Mouse (Mus musculus): Measurements from ENCODE around the gene Rnf144a. TPM values are rescaled to one million over a fixed set of nuclear protein-coding genes. Genes with fewer than 3 reads are reported as not detected.

The Rnf144a gene
- polyA plus RNA-seq, 1 experiment from 2014 or later: 11.8 TPM

DNA sequence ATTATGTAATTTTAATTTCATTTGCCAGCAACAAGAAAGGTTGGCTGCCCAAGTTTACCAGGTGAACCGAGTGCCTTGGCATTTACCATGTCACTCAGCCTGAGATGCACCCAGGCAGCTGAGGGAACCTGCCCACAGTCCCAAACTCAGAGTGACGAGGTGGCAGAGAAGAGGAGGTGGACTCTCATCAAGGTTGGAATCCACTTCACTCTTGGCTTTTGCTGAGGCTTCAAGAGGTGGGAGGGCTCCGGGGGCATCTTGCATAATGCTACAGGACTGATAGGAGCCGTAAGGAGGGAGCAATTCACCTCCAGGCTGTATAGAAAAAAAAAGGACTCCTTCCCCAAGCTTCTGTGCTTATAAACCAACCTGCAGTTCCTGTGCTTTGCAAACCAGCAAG, 48.7 kb downstream of the Rnf144a start:
- no peak for ATAC-seq (replicated peaks; ENCODE audit: insufficient number of reproducible peaks, insufficient read depth, low FRiP score, low read depth)
- 78% methylated on average over 4 of the region's 4 CpGs for WGBS
- no peak overlapping the region for H3K4me2 ChIP-seq
- H3K36me3 ChIP-seq: no peaks in the 10 kb centered on the region
- no peaks in the 10 kb centered on the region for H3K9me3 ChIP-seq (replicated peaks)
- H3K4me1 ChIP-seq (replicated peaks): peaks cover 19% of the 10 kb centered on the region
- H3K27ac ChIP-seq: 0 out of 2 replicates have a peak overlapping the region, but pooled peaks have one; percentile 15
- H3K9ac ChIP-seq: no peak overlapping the region
- no peak overlapping the region for H3K4me3 ChIP-seq
- no peaks in the 10 kb centered on the region for H3K27me3 ChIP-seq

- Histone ChIP-seq H3K36me3 (no peaks in the 10 kb centered on the region), H3K4me1 (replicated peaks) (peaks cover 19% of the 10 kb centered on the region), H3K4me2 (no peak overlapping the region), H3K9me3 (replicated peaks) (no peaks in the 10 kb centered on the region), H3K4me3 (no peak overlapping the region), H3K27me3 (no peaks in the 10 kb centered on the region), H3K9ac (no peak overlapping the region), H3K27ac (0 out of 2 replicates have a peak overlapping the region, but pooled peaks have one; percentile 15)
- ATAC-seq (replicated peaks; ENCODE audit: insufficient number of reproducible peaks, insufficient read depth, low FRiP score, low read depth): no peak
- 77% methylated on average over 3 of the region's 3 CpGs for WGBS
These were observed 49.3 kb downstream of the Rnf144a start for GRCm38 (mm10) chr12:26365531-26366315.

DNA sequence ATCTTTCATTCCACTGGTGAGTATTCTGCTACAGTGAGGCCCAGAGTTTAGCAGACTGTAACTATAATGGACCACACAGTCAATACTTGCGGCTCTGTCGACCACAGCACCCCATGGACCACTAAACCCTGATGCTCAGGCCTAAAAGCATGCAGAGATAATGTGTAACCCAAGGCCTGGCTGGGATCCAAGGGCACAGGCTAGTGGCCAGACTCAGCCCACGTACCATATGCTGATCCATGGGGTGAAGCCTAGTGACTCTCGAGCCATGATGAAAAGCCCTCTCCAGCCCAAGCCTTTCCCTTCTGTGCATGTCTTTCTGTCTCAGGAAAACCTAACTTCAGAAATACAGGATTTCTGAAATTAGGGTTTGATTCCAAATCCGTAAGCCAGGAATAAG, 50.2 kb downstream of the Rnf144a start:
- no peak for ATAC-seq (replicated peaks; ENCODE audit: insufficient number of reproducible peaks, insufficient read depth, low FRiP score, low read depth)
- no peaks in the 10 kb centered on the region for H3K27me3 ChIP-seq
- H3K27ac ChIP-seq: no peak overlapping the region
- no peak overlapping the region for H3K4me3 ChIP-seq
- H3K4me2 ChIP-seq: no peak overlapping the region
- no peaks in the 10 kb centered on the region for H3K9me3 ChIP-seq (replicated peaks)
- no peaks in the 10 kb centered on the region for H3K36me3 ChIP-seq
- H3K9ac ChIP-seq: no peak overlapping the region
- 68% methylated on average over 5 of the region's 5 CpGs for WGBS
- H3K4me1 ChIP-seq (replicated peaks): peaks cover 19% of the 10 kb centered on the region

- Histone ChIP-seq H3K27ac (no peak overlapping the region), H3K4me1 (replicated peaks) (peaks cover 13% of the 10 kb centered on the region; the same call in 1 of the 2 replicates), H3K9ac (no peak overlapping the region), H3K9me3 (replicated peaks) (no peaks in the 10 kb centered on the region), H3K4me2 (no peak overlapping the region), H3K4me3 (no peak overlapping the region), H3K36me3 (no peaks in the 10 kb centered on the region), H3K27me3 (no peaks in the 10 kb centered on the region)
- no peak for ATAC-seq (replicated peaks; ENCODE audit: insufficient number of reproducible peaks, insufficient read depth, low FRiP score, low read depth)
- 84% methylated on average over 10 of the region's 10 CpGs for WGBS
These were observed 54.0 kb downstream of the Rnf144a start for GRCm38 (mm10) chr12:26360946-26361523.

- ATAC-seq (replicated peaks; ENCODE audit: insufficient number of reproducible peaks, insufficient read depth, low FRiP score, low read depth): no peak
- no peak overlapping the region for H3K4me2 ChIP-seq
- WGBS: 71% methylated on average over 5 of the region's 5 CpGs
- H3K4me1 ChIP-seq (replicated peaks): peaks cover 6% of the 10 kb centered on the region; the same call in 1 of the 2 replicates
- H3K27me3 ChIP-seq: no peaks in the 10 kb centered on the region
- no peak overlapping the region for H3K4me3 ChIP-seq
- H3K27ac ChIP-seq: no peak overlapping the region
- H3K9ac ChIP-seq: no peak overlapping the region
- H3K9me3 ChIP-seq (replicated peaks): no peaks in the 10 kb centered on the region
- H3K36me3 ChIP-seq: no peaks in the 10 kb centered on the region
These were observed 55.2 kb downstream of the Rnf144a start for GRCm38 (mm10) chr12:26359817-26360216.

- H3K27me3 ChIP-seq: no peaks in the 10 kb centered on the region
- peaks cover 6% of the 10 kb centered on the region; the same call in 1 of the 2 replicates for H3K4me1 ChIP-seq (replicated peaks)
- no peak overlapping the region for H3K9ac ChIP-seq
- no peaks in the 10 kb centered on the region for H3K9me3 ChIP-seq (replicated peaks)
- no peak for ATAC-seq (replicated peaks; ENCODE audit: insufficient number of reproducible peaks, insufficient read depth, low FRiP score, low read depth)
- H3K36me3 ChIP-seq: no peaks in the 10 kb centered on the region
- WGBS: 90% methylated on average over 2 of the region's 2 CpGs
- no peak overlapping the region for H3K27ac ChIP-seq
- H3K4me3 ChIP-seq: no peak overlapping the region
- no peak overlapping the region for H3K4me2 ChIP-seq
These were observed 55.8 kb downstream of the Rnf144a start for GRCm38 (mm10) chr12:26359241-26359640.

DNA sequence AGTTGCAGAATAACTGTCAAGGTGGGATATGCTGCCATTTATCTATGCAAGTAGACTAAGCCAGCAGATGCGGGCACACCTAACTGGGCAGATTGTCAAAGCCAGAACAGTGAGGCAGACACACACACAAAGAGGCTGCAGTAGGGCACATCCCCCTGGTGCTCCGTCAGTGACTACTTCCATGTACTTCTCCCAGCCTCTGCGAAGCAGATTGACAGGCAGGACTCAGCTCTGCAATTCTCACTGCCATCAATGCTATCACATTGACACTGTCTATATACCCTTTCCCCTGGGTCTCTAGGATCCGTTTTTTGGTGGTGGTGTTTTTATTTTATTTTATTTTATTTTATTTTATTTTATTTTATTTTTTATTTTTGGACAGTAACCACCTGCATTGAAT, 57.8 kb downstream of the Rnf144a start:
- no peak for ATAC-seq (replicated peaks; ENCODE audit: insufficient number of reproducible peaks, insufficient read depth, low FRiP score, low read depth)
- H3K9me3 ChIP-seq (replicated peaks): no peaks in the 10 kb centered on the region
- peaks cover 6% of the 10 kb centered on the region; the same call in 1 of the 2 replicates for H3K4me1 ChIP-seq (replicated peaks)
- no peak overlapping the region for H3K4me3 ChIP-seq
- 0 out of 2 replicates have a peak overlapping the region, but pooled peaks have one; percentile 8 for H3K27ac ChIP-seq
- no peak overlapping the region for H3K9ac ChIP-seq
- no peaks in the 10 kb centered on the region for H3K27me3 ChIP-seq
- H3K4me2 ChIP-seq: no peak overlapping the region
- no peaks in the 10 kb centered on the region for H3K36me3 ChIP-seq
- 82% methylated on average over 4 of the region's 4 CpGs for WGBS

- peaks cover 11% of the 10 kb centered on the region; the same call in 1 of the 2 replicates for H3K4me1 ChIP-seq (replicated peaks)
- H3K4me3 ChIP-seq: no peak overlapping the region
- no peaks in the 10 kb centered on the region for H3K9me3 ChIP-seq (replicated peaks)
- WGBS: 48% methylated on average over 7 of the region's 7 CpGs
- no peak overlapping the region for H3K4me2 ChIP-seq
- H3K27me3 ChIP-seq: no peaks in the 10 kb centered on the region
- H3K36me3 ChIP-seq: no peaks in the 10 kb centered on the region
- 0 out of 2 replicates have a peak overlapping the region, but pooled peaks have one; percentile 8 for H3K27ac ChIP-seq
- no peak for ATAC-seq (replicated peaks; ENCODE audit: insufficient number of reproducible peaks, insufficient read depth, low FRiP score, low read depth)
- no peak overlapping the region for H3K9ac ChIP-seq
These were observed 58.9 kb downstream of the Rnf144a start for GRCm38 (mm10) chr12:26356191-26356590.

GRCm38 (mm10) chr12:26351321-26351720, 63.7 kb downstream of the Rnf144a start:
- Histone ChIP-seq H3K4me1 (replicated peaks) (peaks cover 7% of the 10 kb centered on the region; the same call in 1 of the 2 replicates), H3K4me3 (no peak overlapping the region), H3K9ac (no peak overlapping the region), H3K36me3 (no peaks in the 10 kb centered on the region), H3K27ac (no peak overlapping the region), H3K9me3 (replicated peaks) (no peaks in the 10 kb centered on the region), H3K27me3 (no peaks in the 10 kb centered on the region), H3K4me2 (no peak overlapping the region)
- 70% methylated on average over 3 of the region's 3 CpGs for WGBS
- ATAC-seq (replicated peaks; ENCODE audit: insufficient number of reproducible peaks, insufficient read depth, low FRiP score, low read depth): no peak

GRCm38 (mm10) chr12:26344408-26344807, 70.6 kb downstream of the Rnf144a start:
- Histone ChIP-seq H3K36me3 (no peaks in the 10 kb centered on the region), H3K4me1 (replicated peaks) (peaks cover 6% of the 10 kb centered on the region; the same call in 1 of the 2 replicates), H3K27ac (no peak overlapping the region), H3K27me3 (no peaks in the 10 kb centered on the region), H3K9me3 (replicated peaks) (no peaks in the 10 kb centered on the region), H3K9ac (no peak overlapping the region), H3K4me3 (no peak overlapping the region), H3K4me2 (no peak overlapping the region)
- 83% methylated on average over 5 of the region's 5 CpGs for WGBS
- no peak for ATAC-seq (replicated peaks; ENCODE audit: insufficient number of reproducible peaks, insufficient read depth, low FRiP score, low read depth)

- H3K36me3 ChIP-seq: no peaks in the 10 kb centered on the region
- peaks cover 6% of the 10 kb centered on the region; the same call in 1 of the 2 replicates for H3K4me1 ChIP-seq (replicated peaks)
- no peaks in the 10 kb centered on the region for H3K9me3 ChIP-seq (replicated peaks)
- no peak overlapping the region for H3K4me2 ChIP-seq
- H3K4me3 ChIP-seq: no peak overlapping the region
- H3K27me3 ChIP-seq: no peaks in the 10 kb centered on the region
- 61% methylated on average over 2 of the region's 2 CpGs for WGBS
- H3K9ac ChIP-seq: no peak overlapping the region
- ATAC-seq (replicated peaks; ENCODE audit: insufficient number of reproducible peaks, insufficient read depth, low FRiP score, low read depth): no peak
- H3K27ac ChIP-seq: peak overlapping the region; percentile 47; the same call in 1 of the 2 replicates
These were observed 71.9 kb downstream of the Rnf144a start for GRCm38 (mm10) chr12:26343131-26343530.

Data from heart, embryonic 15.5 days (tissue).